Comparison of ENCODE assay signal across 9 mouse cellular contexts in the genomic region with DNA sequence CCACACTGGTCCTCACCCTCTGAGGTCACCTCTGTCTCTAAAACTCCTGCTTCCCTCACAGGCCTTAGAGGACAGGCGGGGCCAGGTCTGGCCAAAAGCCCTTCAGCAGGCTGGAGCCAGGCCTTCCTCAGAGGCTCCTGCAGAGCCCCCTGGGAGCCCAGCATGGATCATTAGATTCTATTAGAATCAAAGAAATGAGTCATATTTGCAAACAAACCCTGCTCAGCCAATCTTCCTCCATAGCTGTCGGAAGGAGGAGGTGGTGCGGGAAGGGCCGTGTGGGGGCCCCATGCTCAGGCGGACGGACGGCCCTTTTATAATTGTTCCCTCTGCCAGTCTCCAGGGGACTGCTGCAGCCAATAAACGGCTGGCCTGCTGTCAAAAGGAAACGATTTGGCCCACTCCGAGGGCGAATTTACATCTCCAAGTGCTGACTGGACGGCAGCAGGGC. TPM values are rescaled to one million over a fixed set of nuclear protein-coding genes. Genes with fewer than 3 reads are reported as not detected.
DNase-seq lines count a peak whose midpoint lies in the region; ATAC-seq and TF ChIP-seq lines count a peak whose summit lies in the region.
"Had no signal": no experiment of that assay in that cellular context is flagged by ENCODE, and none has a peak within 500 bp of the region (broad histone marks: within the 10 kb centered on the region; RNA-seq: fewer than 3 reads in every experiment).

No protein-coding gene starts in this region.

- TF ChIP-seq CTCF in layer of hippocampus, adult 2 months (conservative IDR thresholded peaks at IDR 0.05), result 0 out of 2 replicates have a peak, but pooled peaks have one; percentile 9
- peak; percentile 14; the same call in 1 of the 2 replicates for TF ChIP-seq CTCF in stomach, postnatal 0 days (IDR thresholded peaks at IDR 0.05; ENCODE audit: low read depth)

- peak overlapping the region; percentile 11; the same call in 1 of the 2 replicates for H3K9ac ChIP-seq in midbrain, embryonic 13.5 days (replicated peaks)
- H3K9ac ChIP-seq in stomach, postnatal 0 days (ENCODE audit: low read length), result peak overlapping the region; percentile 27; the same call in 1 of the 2 replicates

- H3K9me3 ChIP-seq in hindbrain, embryonic 10.5 days, result no peaks in the 10 kb centered on the region
- H3K9me3 ChIP-seq in midbrain, embryonic 13.5 days, result no peaks in the 10 kb centered on the region
- H3K9me3 ChIP-seq in stomach, postnatal 0 days (ENCODE audit: control insufficient read depth, low read length), result no peaks in the 10 kb centered on the region
- H3K9me3 ChIP-seq: G1E had no signal

- H3K4me3 ChIP-seq in hindbrain, embryonic 10.5 days, result peak overlapping the region; percentile 16; the same call in 1 of the 2 replicates
- H3K4me3 ChIP-seq in layer of hippocampus, adult 2 months, result no peak overlapping the region
- no peak overlapping the region for H3K4me3 ChIP-seq in midbrain, embryonic 13.5 days (replicated peaks)
- H3K4me3 ChIP-seq in stomach, postnatal 0 days (ENCODE audit: low read depth, low read length), result no peak overlapping the region

- 9% methylated on average over 12 of the region's 12 CpGs for WGBS in hindbrain, embryonic 10.5 days
- 2% methylated on average over 12 of the region's 12 CpGs for WGBS in midbrain, embryonic 13.5 days
- WGBS in stomach, postnatal 0 days, result 5% methylated on average over 12 of the region's 12 CpGs

- DNase-seq in spleen, postnatal 36 days (ENCODE audit: low spot score in 2 of 2), result peak; percentile 11 to 18
- no peak for DNase-seq in spleen, adult 12 weeks (ENCODE audit: low spot score)
- peak; percentile 51 to 62 for DNase-seq in frontal cortex, postnatal 36 days (ENCODE audit: low spot score in 2 of 2)
- DNase-seq in hindbrain, embryonic 10.5 days (ENCODE audit: low spot score), result peak; percentile 70
- peak; percentile 57 to 63 for DNase-seq in layer of hippocampus, adult 2 months (ENCODE audit: low spot score in 2 of 2)
- DNase-seq in stomach, postnatal 0 days (ENCODE audit: low spot score), result peak; percentile 86

- no peaks in the 10 kb centered on the region for H3K27me3 ChIP-seq in hindbrain, embryonic 10.5 days (ENCODE audit: insufficient read depth, poor library complexity, severe bottlenecking)
- H3K27me3 ChIP-seq in midbrain, embryonic 13.5 days, result no peaks in the 10 kb centered on the region
- no peaks in the 10 kb centered on the region for H3K27me3 ChIP-seq in stomach, postnatal 0 days (ENCODE audit: control insufficient read depth, insufficient read depth, low read length)

- peak overlapping the region; percentile 89 for H3K27ac ChIP-seq in hindbrain, embryonic 10.5 days
- peak overlapping the region; percentile 70 for H3K27ac ChIP-seq in layer of hippocampus, adult 2 months
- H3K27ac ChIP-seq in midbrain, embryonic 13.5 days, result peak overlapping the region; percentile 81
- peak overlapping the region; percentile 82 for H3K27ac ChIP-seq in stomach, postnatal 0 days (replicated peaks)

- peak; percentile 73 for ATAC-seq in midbrain, embryonic 13.5 days
- ATAC-seq in stomach, postnatal 0 days (ENCODE audit: low FRiP score, low TSS enrichment), result peak; percentile 88
- no peak for ATAC-seq in CD4-positive, CD25-positive, alpha-beta regulatory T cell, adult 4 months

- peaks cover 48% of the 10 kb centered on the region for H3K4me1 ChIP-seq in hindbrain, embryonic 10.5 days (replicated peaks)
- peaks cover 44% of the 10 kb centered on the region for H3K4me1 ChIP-seq in midbrain, embryonic 13.5 days (replicated peaks)
- peaks cover 14% of the 10 kb centered on the region; the same call in 1 of the 2 replicates for H3K4me1 ChIP-seq in stomach, postnatal 0 days (replicated peaks; ENCODE audit: control insufficient read depth, insufficient read depth)

- peaks cover 83% of the 10 kb centered on the region for H3K36me3 ChIP-seq in hindbrain, embryonic 10.5 days
- H3K36me3 ChIP-seq in midbrain, embryonic 13.5 days, result peaks cover 66% of the 10 kb centered on the region
- H3K36me3 ChIP-seq in stomach, postnatal 0 days (ENCODE audit: control insufficient read depth, insufficient read depth, low read length), result peaks cover 29% of the 10 kb centered on the region; the same call in 1 of the 2 replicates
- H3K36me3 ChIP-seq: G1E had no signal

- TF ChIP-seq EP300 in stomach, postnatal 0 days (optimal IDR thresholded peaks at IDR 0.05), result peak; percentile 64

- H3K4me2 ChIP-seq in midbrain, embryonic 13.5 days (replicated peaks), result 0 out of 2 replicates have a peak overlapping the region, but pooled peaks have one; percentile 4
- H3K4me2 ChIP-seq in stomach, postnatal 0 days (replicated peaks; ENCODE audit: low read depth), result no peak overlapping the region

RNA-seq across cellular contexts. Expression of a gene that starts 45.8 kb away (rescaled TPM):
- 58.9 and 60.0 TPM in 2 replicates for polyA plus RNA-seq in hindbrain, embryonic 10.5 days (2016; fragmentation: Nextera tagmentation; extraction: Ambion mirVana)
- 100 to 1,000 TPM; 136 to 138 TPM for total RNA-seq in layer of hippocampus, adult 2 months (2021)
- polyA plus RNA-seq in midbrain, embryonic 13.5 days (2015; fragmentation: Nextera tagmentation; extraction: Ambion mirVana), result 84.4 and 89.8 TPM in 2 replicates
- 55.3 and 66.5 TPM in 2 replicates for polyA plus RNA-seq in stomach, postnatal 0 days (2015; fragmentation: Nextera tagmentation; extraction: Ambion mirVana)
- 10 to 100 TPM; 43.3 to 45.1 TPM for polyA plus RNA-seq in CD4-positive, CD25-positive, alpha-beta regulatory T cell, adult 4 months (2017; shearing (Covaris generic))
